Mouse (Mus musculus): ENCODE data around the gene Ubxn1. TPM values are rescaled to one million over a fixed set of nuclear protein-coding genes. Genes with fewer than 3 reads are reported as not detected.
"Not testable (repeated sequence)": the region's sequence is repeated elsewhere in the genome, so short reads cannot be mapped to it uniquely, and the experiment has no call there.

The Ubxn1 gene
- polyA plus RNA-seq (2014; fragmentation: Nextera tagmentation; extraction: Ambion mirVana): 144 and 149 TPM in 2 replicates

DNA sequence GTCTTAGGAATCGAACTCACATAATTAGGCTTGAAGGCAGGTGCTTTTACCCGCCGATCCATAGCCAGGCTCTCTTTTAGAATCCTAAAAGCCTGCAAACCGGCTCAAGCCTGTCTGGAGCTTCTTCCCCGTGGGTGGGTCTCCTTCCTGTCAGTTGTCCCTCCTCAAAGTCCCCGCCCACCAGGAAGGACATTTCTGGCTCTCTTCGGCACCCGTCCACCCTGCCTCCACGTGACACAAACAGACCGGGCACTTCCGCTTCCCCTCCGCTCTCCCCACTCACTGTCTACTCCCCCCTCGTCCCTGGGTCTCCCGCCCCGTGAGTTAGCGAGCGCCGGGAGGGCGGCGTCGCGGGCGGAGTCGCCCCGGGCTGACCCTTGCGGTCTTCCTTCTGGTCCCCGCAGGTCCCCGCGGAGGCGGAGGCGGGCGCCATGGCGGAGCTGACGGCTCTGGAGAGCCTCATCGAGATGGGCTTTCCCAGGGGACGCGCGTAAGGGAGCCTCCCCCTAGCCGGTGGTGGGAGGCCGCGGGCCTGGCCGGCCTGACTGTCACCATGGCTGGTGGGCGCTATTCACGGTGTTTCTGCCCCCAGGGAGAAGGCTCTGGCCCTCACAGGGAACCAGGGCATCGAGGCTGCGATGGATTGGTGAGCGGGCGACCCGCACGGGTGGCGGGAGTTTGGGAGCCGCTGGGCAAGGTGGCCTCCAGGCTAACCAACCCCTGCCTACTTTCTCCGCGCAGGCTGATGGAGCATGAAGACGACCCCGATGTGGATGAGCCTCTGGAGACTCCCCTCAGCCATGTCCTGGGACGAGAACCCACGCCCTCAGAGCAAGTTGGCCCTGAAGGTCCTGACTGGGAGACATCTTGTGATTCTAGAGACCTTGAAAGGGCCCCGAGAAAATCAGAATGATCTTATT, at the start of gene Ubxn1:
Gene Ubxn1, plus strand, starts transcription at position 230 of the 920 bp plus-strand sequence.
- Histone ChIP-seq H3K4me2 (ENCODE audit: low read depth, low read length) (peak within 1 kb of the TSS; percentile 90), H3K4me3 (ENCODE audit: low read depth, low read length) (peak within 1 kb of the TSS; percentile 78), H3K27me3 (replicated peaks; ENCODE audit: control insufficient read depth, insufficient read depth, low read length) (no peaks in the 10 kb centered on the region), H3K27ac (replicated peaks; ENCODE audit: low read depth, low read length) (peak within 1 kb of the TSS; percentile 75), H3K9ac (ENCODE audit: low read depth, low read length) (peak within 1 kb of the TSS; percentile 96), H3K9me3 (ENCODE audit: control insufficient read depth, low read length) (no peaks in the 10 kb centered on the region), H3K36me3 (ENCODE audit: control insufficient read depth, insufficient read depth, low read length) (peaks cover 32% of the 10 kb centered on the region), H3K4me1 (ENCODE audit: control insufficient read depth, insufficient read depth, low read length) (peaks cover 4% of the 10 kb centered on the region; the same call in 1 of the 2 replicates)
- WGBS: under 1% methylated on average over 42 of the region's 59 CpGs
- peak; percentile 99 for DNase-seq (ENCODE audit: low spot score)
- peak; percentile 98 for ATAC-seq (ENCODE audit: low read depth)

GRCm38 (mm10) chr19:8822696-8823095, 48.6 kb upstream of the Ubxn1 start:
- H3K36me3 ChIP-seq (ENCODE audit: control insufficient read depth, insufficient read depth, low read length): peaks cover 51% of the 10 kb centered on the region
- no peak overlapping the region for H3K27ac ChIP-seq (replicated peaks; ENCODE audit: low read depth, low read length)
- no peaks in the 10 kb centered on the region for H3K27me3 ChIP-seq (replicated peaks; ENCODE audit: control insufficient read depth, insufficient read depth, low read length)
- no peaks in the 10 kb centered on the region for H3K9me3 ChIP-seq (ENCODE audit: control insufficient read depth, low read length)
- H3K9ac ChIP-seq (ENCODE audit: low read depth, low read length): 0 out of 2 replicates have a peak overlapping the region, but pooled peaks have one; percentile 96
- peaks cover 16% of the 10 kb centered on the region for H3K4me1 ChIP-seq (ENCODE audit: control insufficient read depth, insufficient read depth, low read length)
- no peak for DNase-seq (ENCODE audit: low spot score)
- peak overlapping the region; percentile 97 for H3K4me3 ChIP-seq (ENCODE audit: low read depth, low read length)
- WGBS: 76% methylated on average over 8 of the region's 8 CpGs
- peak overlapping the region; percentile 92 for H3K4me2 ChIP-seq (ENCODE audit: low read depth, low read length)
- ATAC-seq (ENCODE audit: low read depth): no peak

- WGBS: 91% methylated on average over 8 of the region's 8 CpGs
These were observed 41.6 kb upstream of the Ubxn1 start, which contains the start of gene AC129217.1 for GRCm38 (mm10) chr19:8829660-8830059. Gene AC129217.1, plus strand, starts transcription at chr19:8829773.

DNA sequence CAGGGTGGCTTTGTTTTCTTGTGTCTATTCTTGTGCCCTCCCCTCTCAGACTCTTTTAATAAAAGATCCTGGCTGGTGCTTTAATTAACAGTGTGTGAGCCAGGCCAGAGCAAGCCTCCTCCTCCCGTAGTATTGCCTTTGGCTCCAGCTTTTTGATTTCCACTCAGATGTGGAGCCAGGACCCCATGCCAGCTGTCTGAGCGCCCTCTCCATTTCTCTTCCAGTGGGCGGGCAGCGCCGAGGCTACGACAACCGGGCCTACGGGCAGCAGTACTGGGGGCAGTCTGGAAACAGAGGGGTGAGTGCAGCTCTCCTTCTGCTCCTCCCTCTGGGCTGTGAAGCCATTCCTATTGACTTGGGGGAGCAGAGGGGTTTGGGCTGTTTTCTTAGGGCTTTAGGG, 40.6 kb upstream of the Ubxn1 start:
- peaks cover 97% of the 10 kb centered on the region for H3K36me3 ChIP-seq (ENCODE audit: control insufficient read depth, insufficient read depth, low read length)
- DNase-seq (ENCODE audit: low spot score): no peak
- H3K27me3 ChIP-seq (replicated peaks; ENCODE audit: control insufficient read depth, insufficient read depth, low read length): no peaks in the 10 kb centered on the region

More at GRCm38 (mm10) chr19:8829660-8830059, 41.6 kb upstream of the Ubxn1 start, which contains the start of gene AC129217.1:
- H3K9ac ChIP-seq (ENCODE audit: low read depth, low read length): no peak within 1 kb of the TSS
- H3K9me3 ChIP-seq (ENCODE audit: control insufficient read depth, low read length): no peaks in the 10 kb centered on the region
- H3K36me3 ChIP-seq (ENCODE audit: control insufficient read depth, insufficient read depth, low read length): peaks cover 100% of the 10 kb centered on the region
- no peak for DNase-seq (ENCODE audit: low spot score)
- H3K27ac ChIP-seq (replicated peaks; ENCODE audit: low read depth, low read length): no peak within 1 kb of the TSS
- no peaks in the 10 kb centered on the region for H3K4me1 ChIP-seq (ENCODE audit: control insufficient read depth, insufficient read depth, low read length)
- H3K27me3 ChIP-seq (replicated peaks; ENCODE audit: control insufficient read depth, insufficient read depth, low read length): no peaks in the 10 kb centered on the region
- H3K4me2 ChIP-seq (ENCODE audit: low read depth, low read length): no peak within 1 kb of the TSS
- ATAC-seq (ENCODE audit: low read depth): no peak
- no peak within 1 kb of the TSS for H3K4me3 ChIP-seq (ENCODE audit: low read depth, low read length)

DNA sequence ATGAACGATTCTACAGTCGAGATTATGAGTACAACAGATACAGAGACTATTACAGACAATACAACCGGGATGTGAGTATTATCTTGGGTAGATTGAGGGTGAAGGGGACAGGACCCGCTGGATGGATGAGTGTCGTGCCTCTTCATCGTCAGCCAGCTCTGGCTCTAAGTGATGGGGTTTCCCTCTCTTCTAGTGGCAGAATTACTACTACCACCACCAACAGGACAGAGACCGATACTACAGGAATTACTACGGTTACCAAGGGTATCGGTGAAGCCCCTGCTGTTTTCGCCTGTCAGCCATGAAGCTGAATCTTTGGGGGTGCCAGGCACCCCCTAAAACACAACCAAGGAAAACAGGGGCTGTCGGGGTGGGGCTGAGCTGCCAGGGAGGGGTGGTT, 40.0 kb upstream of the Ubxn1 start:
- DNase-seq (ENCODE audit: low spot score): no peak
- Histone ChIP-seq H3K4me2 (ENCODE audit: low read depth, low read length) (no peak overlapping the region), H3K27ac (replicated peaks; ENCODE audit: low read depth, low read length) (no peak overlapping the region), H3K9ac (ENCODE audit: low read depth, low read length) (no peak overlapping the region), H3K4me1 (ENCODE audit: control insufficient read depth, insufficient read depth, low read length) (no peaks in the 10 kb centered on the region), H3K4me3 (ENCODE audit: low read depth, low read length) (no peak overlapping the region), H3K36me3 (ENCODE audit: control insufficient read depth, insufficient read depth, low read length) (peaks cover 96% of the 10 kb centered on the region), H3K27me3 (replicated peaks; ENCODE audit: control insufficient read depth, insufficient read depth, low read length) (no peaks in the 10 kb centered on the region), H3K9me3 (ENCODE audit: control insufficient read depth, low read length) (no peaks in the 10 kb centered on the region)
- WGBS: 86% methylated on average over 11 of the region's 11 CpGs
- ATAC-seq (ENCODE audit: low read depth): no peak

More for the DNA sequence above, 40.6 kb upstream of the Ubxn1 start:
- WGBS: 95% methylated on average over 8 of the region's 8 CpGs
- ATAC-seq (ENCODE audit: low read depth): no peak
- Histone ChIP-seq H3K27ac (replicated peaks; ENCODE audit: low read depth, low read length) (no peak overlapping the region), H3K4me3 (ENCODE audit: low read depth, low read length) (no peak overlapping the region), H3K4me2 (ENCODE audit: low read depth, low read length) (no peak overlapping the region), H3K9ac (ENCODE audit: low read depth, low read length) (no peak overlapping the region), H3K9me3 (ENCODE audit: control insufficient read depth, low read length) (no peaks in the 10 kb centered on the region), H3K4me1 (ENCODE audit: control insufficient read depth, insufficient read depth, low read length) (no peaks in the 10 kb centered on the region)

GRCm38 (mm10) chr19:8832971-8833370, 38.3 kb upstream of the Ubxn1 start:
- Histone ChIP-seq H3K9ac (ENCODE audit: low read depth, low read length) (no peak overlapping the region), H3K4me1 (ENCODE audit: control insufficient read depth, insufficient read depth, low read length) (no peaks in the 10 kb centered on the region; the same call in 1 of the 2 replicates), H3K9me3 (ENCODE audit: control insufficient read depth, low read length) (no peaks in the 10 kb centered on the region), H3K27ac (replicated peaks; ENCODE audit: low read depth, low read length) (no peak overlapping the region), H3K4me3 (ENCODE audit: low read depth, low read length) (no peak overlapping the region), H3K36me3 (ENCODE audit: control insufficient read depth, insufficient read depth, low read length) (peaks cover 80% of the 10 kb centered on the region), H3K4me2 (ENCODE audit: low read depth, low read length) (no peak overlapping the region), H3K27me3 (replicated peaks; ENCODE audit: control insufficient read depth, insufficient read depth, low read length) (no peaks in the 10 kb centered on the region)
- WGBS: 94% methylated on average over 4 of the region's 4 CpGs
- DNase-seq (ENCODE audit: low spot score) (no peak), ATAC-seq (ENCODE audit: low read depth) (no peak)

- not testable (repeated sequence) for DNase-seq (ENCODE audit: low spot score); H3K4me3 ChIP-seq (ENCODE audit: low read depth, low read length); H3K27ac ChIP-seq (replicated peaks; ENCODE audit: low read depth, low read length); H3K9ac ChIP-seq (ENCODE audit: low read depth, low read length); H3K4me2 ChIP-seq (ENCODE audit: low read depth, low read length); H3K27me3 ChIP-seq (replicated peaks; ENCODE audit: control insufficient read depth, insufficient read depth, low read length); ATAC-seq (ENCODE audit: low read depth); H3K9me3 ChIP-seq (ENCODE audit: control insufficient read depth, low read length)
- Histone ChIP-seq H3K36me3 (ENCODE audit: control insufficient read depth, insufficient read depth, low read length) (peaks cover 46% of the 10 kb centered on the region), H3K4me1 (ENCODE audit: control insufficient read depth, insufficient read depth, low read length) (peaks cover 23% of the 10 kb centered on the region)
- 96% methylated on average over 10 of the region's 10 CpGs for WGBS
These were observed 35.0 kb upstream of the Ubxn1 start for GRCm38 (mm10) chr19:8836327-8836726.

GRCm38 (mm10) chr19:8837251-8837791, 34.0 kb upstream of the Ubxn1 start, which contains the start of gene Bscl2:
Gene Bscl2, plus strand, starts transcription at chr19:8837467.
- Histone ChIP-seq H3K27ac (replicated peaks; ENCODE audit: low read depth, low read length) (peak within 1 kb of the TSS; percentile 97), H3K27me3 (replicated peaks; ENCODE audit: control insufficient read depth, insufficient read depth, low read length) (no peaks in the 10 kb centered on the region), H3K4me2 (ENCODE audit: low read depth, low read length) (peak within 1 kb of the TSS; percentile 63), H3K4me1 (ENCODE audit: control insufficient read depth, insufficient read depth, low read length) (peaks cover 23% of the 10 kb centered on the region), H3K4me3 (ENCODE audit: low read depth, low read length) (peak within 1 kb of the TSS; percentile 44), H3K9ac (ENCODE audit: low read depth, low read length) (peak within 1 kb of the TSS; percentile 73), H3K9me3 (ENCODE audit: control insufficient read depth, low read length) (no peaks in the 10 kb centered on the region), H3K36me3 (ENCODE audit: control insufficient read depth, insufficient read depth, low read length) (peaks cover 38% of the 10 kb centered on the region)
- under 1% methylated on average over 28 of the region's 38 CpGs for WGBS
- peak; percentile 92 for DNase-seq (ENCODE audit: low spot score)
- ATAC-seq (ENCODE audit: low read depth): peak; percentile 84

All from embryonic facial prominence, embryonic 14.5 days (tissue).